Mouse (Mus musculus) retina, postnatal 7 days (tissue): ENCODE measurements around the gene Macf1.
"Not testable (repeated sequence)": the region's sequence is repeated elsewhere in the genome, so short reads cannot be mapped to it uniquely, and the experiment has no call there.

Source experiments
- DNase-seq: peaks from one replicate; pipeline ENCODE4 v3.0.0-alpha.2; 2012; ENCODE audit warnings: low read depth, low spot score

The Macf1 gene

GRCm38 (mm10) chr4:123669696-123670095, 14.5 kb downstream of the Macf1 start:
- no peak for DNase-seq

- peak; percentile 81 for DNase-seq
These were observed 16.8 kb downstream of the Macf1 start for GRCm38 (mm10) chr4:123667260-123667867.

DNA sequence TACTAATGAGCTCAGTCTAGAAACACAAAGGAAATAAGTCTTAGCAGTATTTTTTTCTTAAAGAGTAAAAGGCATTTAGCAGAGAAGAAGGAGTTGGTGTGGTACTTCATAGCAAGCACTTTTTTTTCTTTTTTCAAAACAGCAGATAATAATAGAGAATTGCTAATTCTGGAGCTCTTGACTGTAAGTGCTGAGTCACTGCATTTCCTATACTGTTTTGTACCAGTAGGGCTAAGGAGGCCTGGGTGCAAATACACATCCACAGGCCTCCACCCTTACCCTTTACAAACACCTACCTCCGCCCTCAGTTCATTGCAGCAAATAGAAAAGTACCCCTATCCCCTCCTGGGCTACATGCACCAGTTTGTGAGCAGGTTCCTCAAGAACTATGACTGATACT, 17.6 kb downstream of the Macf1 start:
- no peak for DNase-seq

DNA sequence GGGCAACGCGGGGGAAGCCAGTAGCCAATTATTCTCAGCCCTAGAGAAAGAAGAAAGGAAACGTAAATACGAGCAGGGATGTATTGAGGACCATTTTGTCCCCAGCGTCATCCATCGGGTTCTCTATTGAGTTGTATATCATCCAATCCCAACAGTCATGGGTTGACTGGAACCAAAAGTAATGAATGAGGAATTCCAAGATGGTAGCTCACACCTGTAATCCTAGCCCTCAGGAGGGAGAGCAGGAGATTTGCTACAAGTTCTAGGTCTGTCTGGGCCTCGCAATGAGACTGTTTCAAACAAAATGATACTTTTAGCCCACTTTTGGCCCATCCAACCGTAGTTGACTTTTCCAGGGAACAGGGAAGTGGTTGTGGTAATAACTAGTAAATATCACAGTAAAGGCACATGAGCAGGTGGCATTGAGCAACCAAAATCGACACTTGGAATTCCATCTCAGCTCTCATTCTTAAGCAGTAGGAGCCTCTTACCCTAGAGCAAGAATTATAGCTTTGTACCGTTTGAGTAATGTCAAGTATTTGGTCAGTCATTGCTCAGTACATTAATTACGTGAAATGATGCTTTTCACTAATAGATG, 18.4 kb downstream of the Macf1 start:
- no peak for DNase-seq

DNA sequence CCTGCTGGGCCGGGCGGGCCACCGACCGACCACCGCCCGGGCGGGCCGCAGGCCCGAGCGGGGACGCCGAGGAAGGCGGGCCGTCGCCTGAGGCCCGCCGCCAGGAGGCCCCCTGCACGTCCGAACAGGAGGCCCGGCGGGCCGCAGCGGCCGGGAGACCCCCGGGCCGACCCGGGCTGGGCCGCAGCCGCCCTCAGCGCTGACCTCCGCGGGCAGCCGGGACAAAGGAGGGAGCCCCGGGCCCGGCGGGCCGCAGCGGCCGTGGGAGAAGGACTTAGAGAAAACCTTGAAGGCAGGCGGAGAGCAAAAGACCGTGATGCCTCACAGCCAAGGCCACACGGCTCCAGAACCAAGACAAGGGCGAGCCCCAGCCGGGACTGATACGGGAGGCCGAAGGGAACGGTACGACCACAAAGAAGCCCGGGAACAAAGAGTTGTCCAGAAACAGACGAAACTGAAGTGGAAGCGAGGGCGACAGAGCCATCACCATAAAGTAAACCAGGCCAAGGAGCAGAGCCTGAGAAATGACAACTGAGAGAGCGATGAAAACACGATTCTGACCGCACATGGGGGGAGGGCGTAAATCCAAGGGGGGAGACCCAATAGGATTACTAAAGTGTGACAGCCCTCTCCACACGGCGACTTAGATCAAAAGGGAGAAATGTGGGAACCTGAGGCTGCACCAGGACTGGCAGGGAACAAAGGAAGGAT, 19.1 kb downstream of the Macf1 start:
- no peak for DNase-seq

GRCm38 (mm10) chr4:123664021-123664950, 19.9 kb downstream of the Macf1 start:
- no peak for DNase-seq

- DNase-seq: no peak
These were observed 20.5 kb downstream of the Macf1 start for GRCm38 (mm10) chr4:123663688-123663965.

DNA sequence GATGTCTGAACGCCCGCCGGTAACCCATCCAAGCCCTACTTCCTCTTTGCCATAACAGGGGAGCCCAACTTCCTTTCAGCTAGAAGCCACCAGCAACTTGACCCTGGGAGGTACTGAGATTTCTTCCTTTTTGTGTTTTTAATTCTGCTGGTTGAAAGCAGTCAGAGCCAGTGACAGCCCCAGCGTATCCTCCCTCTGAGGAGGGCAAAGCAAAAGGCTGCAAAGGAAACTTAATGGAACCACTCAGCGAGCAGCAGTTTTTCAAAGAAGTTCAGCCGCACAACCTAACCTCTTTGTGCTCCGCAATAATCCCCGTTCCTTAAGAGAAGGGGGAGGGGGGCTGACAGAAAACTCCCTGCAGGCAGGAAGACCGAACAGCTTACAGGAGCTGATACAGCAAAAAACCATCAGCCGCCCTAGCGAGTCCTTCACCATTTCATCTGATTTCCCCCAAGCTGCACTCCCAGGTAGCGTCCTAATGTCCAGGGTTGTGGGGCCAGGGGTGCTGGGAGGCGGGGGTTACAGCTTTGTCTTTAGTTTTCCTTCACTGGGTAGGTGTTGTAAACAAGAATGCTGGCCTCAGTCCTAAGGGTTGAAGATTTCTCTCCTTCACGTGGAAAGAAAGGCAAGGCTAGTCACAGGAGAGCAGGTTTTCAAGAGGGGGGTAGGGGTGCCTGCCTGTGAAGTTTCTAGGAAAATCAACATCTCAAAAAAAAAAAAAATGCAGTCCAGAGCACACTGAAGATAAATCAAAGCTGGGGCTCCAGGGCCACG, 21.1 kb downstream of the Macf1 start:
- DNase-seq: no peak

DNA sequence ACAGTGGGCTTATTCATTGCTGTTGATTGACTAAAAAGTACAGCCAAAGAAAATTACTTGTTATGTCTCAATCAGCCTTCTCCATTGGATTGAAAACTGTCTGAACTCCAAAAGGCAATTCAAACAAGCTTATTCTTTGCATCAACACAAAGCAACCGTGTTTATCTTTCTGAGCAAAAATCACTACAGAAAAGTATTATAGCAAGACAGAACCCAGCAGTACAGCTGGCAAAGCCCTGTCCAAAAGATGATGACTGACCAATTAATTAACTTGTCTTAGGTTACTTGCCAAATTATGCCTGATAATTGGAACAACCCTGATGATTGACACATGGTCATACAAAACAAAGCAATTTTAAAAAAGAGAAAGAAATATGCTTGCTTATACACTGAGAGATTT, 26.0 kb downstream of the Macf1 start:
- DNase-seq: no peak

DNA sequence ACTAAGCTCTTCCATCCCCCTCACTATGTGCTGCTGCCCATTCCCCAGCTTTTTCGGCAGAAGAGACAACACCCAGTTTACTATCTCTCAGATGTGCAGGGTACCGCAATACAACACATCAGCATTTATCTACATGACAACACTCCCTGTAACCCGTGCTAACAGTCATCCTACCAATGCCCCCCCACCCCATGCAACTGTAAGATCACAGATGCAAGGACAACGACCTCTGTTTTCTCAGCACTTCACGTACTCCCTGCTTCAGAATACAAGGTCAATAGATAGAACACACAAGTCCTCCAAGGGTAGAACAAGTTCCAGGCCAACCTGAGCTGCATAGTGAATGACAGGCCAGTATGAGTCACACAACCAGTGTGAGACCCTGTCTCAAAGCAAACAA, 28.9 kb downstream of the Macf1 start:
- DNase-seq: no peak

DNA sequence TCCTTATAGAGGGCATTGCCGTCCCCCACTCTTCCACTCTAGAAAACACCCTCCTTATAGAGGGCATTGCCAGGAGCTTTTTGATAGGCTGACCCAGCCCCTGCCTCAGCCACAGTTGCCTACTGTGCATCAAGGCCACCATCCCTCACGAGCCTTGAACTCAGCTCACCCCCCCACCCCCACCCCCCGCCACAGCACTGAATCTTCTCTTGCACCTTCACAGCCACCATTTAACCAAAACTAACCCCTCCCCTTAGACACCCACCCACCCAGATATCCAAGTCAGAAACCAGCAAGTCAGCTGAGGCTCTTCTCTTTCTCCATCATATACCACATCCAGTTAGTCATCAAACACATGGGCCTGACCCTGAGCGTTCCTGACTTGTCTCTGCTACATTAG, 29.6 kb downstream of the Macf1 start:
- no peak for DNase-seq

DNA sequence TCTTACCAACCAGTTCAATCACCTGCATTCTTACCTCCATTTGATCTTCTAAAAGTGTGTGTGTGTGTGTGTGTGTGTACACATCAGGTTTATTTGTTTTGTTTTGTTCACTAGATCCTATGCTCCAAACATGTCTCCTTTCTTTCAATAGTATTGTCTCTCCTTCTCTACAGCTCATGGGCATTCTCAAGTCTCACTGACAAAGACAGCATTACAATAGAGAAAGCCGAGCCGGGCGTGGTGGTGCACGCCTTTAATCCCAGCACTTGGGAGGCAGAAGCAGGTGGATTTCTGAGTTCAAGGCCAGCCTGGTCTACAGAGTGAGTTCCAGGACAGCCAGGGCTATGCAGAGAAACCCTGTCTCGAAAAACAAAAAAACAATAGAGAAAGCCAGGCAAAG, 30.7 kb downstream of the Macf1 start:
- DNase-seq: not testable (repeated sequence)

DNA sequence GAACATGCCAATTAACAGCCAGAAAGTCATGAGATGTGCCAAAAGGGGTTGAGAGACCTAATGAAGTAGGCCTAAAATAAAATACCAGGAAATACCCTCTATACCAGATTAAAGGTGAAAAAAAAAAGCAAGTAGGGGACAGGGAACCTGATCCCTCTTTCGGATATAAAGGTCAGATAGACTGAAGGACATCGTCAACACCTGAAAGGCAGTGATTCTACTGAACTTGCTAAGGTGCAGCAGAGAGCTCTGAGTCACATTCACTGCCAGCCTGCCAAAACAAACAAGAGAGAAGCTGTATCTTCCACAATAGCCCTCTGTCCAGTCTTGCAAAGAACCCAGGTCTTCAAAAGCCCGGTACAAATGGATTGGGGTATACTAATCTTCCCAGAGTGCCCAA, 32.0 kb downstream of the Macf1 start:
- no peak for DNase-seq

GRCm38 (mm10) chr4:123649131-123649530, 35.0 kb downstream of the Macf1 start:
- DNase-seq: no peak

DNA sequence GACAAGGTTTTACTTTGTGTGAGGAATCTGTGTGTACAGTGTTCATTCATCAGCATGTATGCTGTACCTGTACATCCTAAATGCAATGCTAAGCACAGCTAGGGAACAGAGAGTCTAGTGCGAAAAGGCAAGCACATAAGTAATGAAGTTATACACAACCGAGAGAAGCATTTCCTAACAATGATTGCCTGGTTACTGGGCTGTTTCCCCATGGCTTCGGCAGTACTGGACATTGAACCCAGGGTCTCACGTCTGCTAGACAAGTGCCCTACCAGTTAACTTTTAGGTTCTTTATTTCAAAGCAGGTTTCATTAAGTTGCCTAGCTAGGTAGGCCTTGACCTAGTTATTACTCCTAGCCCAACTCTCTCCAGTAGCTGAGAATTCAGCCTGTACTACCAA, 36.5 kb downstream of the Macf1 start:
- DNase-seq: no peak

- no peak for DNase-seq
These were observed 37.1 kb downstream of the Macf1 start for GRCm38 (mm10) chr4:123647109-123647508.

DNA sequence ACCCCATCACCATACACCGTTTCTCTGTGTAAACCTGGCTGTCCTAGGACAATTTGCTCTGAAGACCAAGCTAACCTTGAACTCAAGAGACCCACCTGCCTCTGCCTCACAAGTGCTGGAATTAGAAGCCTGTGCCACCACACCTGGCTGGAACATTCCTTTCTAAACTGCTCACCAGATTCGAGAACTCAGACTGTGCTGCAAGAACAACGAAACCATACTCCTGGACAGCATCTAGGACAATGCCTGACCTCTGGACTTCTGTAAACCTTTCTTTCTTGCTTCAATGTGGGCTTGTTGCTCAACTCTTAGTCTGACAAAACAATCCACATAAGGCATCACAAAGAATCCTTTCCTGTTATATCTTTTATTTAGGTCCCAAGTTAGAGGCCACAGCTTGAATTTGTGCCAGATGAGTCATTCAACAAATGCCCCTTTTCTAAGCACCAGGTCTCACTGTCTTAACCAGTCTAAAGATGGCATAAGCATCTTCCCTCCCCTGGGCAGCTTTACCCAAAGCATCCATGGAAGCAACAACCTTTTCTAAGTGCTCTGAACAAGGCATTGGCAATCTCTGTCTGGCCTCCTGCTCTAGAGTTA, 38.8 kb downstream of the Macf1 start:
- DNase-seq: no peak

GRCm38 (mm10) chr4:123643561-123643960, 40.6 kb downstream of the Macf1 start:
- DNase-seq: no peak

GRCm38 (mm10) chr4:123642877-123643276, 41.3 kb downstream of the Macf1 start:
- DNase-seq: no peak

DNA sequence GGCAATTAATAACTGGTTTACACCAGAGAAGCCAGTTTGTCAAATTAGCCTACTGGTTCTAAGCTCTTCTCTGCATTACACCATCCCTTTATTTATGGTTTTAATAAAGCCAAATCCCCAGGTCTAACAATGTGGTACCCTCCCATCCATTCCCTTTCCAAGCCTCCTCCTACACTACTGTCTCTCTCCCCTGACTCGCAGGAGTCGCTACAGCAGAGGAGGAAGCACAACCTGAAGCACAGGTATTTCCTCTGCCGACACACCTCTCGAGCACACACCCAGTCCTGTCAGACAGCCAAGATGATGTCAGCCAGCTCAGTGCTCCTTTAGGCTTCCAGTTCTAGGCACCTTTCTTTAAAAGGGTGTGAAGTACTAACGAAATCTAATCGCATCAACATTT, 47.0 kb downstream of the Macf1 start:
- DNase-seq: no peak

DNA sequence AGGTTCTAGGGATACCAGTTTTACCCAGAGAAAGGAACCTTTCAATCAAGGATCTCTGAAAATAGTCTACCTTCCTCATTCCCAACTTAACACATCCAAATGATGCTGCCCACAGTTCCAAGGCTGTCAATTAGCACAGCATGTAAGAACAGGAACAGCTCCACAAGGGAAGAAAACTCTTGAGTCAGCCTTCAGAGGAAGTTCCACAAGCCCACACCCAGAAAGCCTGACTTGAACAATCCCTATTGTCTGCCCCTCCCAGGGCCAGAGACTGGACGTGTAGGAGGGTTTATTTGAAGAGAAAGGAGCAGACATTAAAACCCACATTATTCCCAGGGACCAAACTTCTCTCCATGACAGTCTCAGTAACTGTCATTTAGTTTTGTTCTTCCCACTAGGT, 48.7 kb downstream of the Macf1 start:
- no peak for DNase-seq
